In the genomic region with DNA sequence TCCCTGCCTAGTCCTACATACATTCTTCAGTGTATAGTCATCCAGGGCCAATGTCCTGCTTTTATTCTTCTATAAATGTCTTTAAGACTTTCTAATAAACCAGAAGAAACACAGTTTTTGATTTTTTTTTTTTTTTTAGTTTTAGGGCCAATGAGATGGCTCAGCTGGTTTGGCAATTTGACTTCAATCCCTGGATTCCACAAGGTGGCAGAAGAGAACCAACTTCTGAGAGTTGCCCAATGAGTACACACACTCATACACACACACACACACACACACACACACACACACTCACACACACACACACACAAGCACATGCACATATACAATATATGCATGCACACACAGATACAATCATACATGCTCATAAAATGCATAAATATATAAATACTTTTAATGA, we compare ENCODE assay signal across 12 mouse cellular contexts.
A peak's percentile ranks its signal among the peaks of the same experiment; 100 is the strongest.
DNase-seq lines count a peak whose midpoint lies in the region; ATAC-seq and TF ChIP-seq lines count a peak whose summit lies in the region.
"Had no signal": no experiment of that assay in that cellular context is flagged by ENCODE, and none has a peak within 500 bp of the region (broad histone marks: within the 10 kb centered on the region; RNA-seq: fewer than 3 reads in every experiment).

No protein-coding gene starts in this region.

- no peaks in the 10 kb centered on the region for H3K27me3 ChIP-seq in liver, postnatal 0 days (ENCODE audit: insufficient read depth, low read length)
- H3K27me3 ChIP-seq in liver, embryonic 12.5 days (replicated peaks) = no peaks in the 10 kb centered on the region
- no peaks in the 10 kb centered on the region for H3K27me3 ChIP-seq in midbrain, embryonic 16.5 days (ENCODE audit: control insufficient read depth, insufficient read depth, low read depth, low read length)
- H3K27me3 ChIP-seq: forebrain, embryonic 12.5 days; hindbrain, embryonic 15.5 days; liver, embryonic 15.5 days had no signal

- no peak for TF ChIP-seq EP300 in liver, postnatal 0 days (IDR thresholded peaks at IDR 0.05; ENCODE audit: low read depth)

- no peak overlapping the region for H3K4me3 ChIP-seq in liver, postnatal 0 days (ENCODE audit: low read depth, low read length)
- no peak overlapping the region for H3K4me3 ChIP-seq in liver, embryonic 12.5 days
- no peak overlapping the region for H3K4me3 ChIP-seq in midbrain, embryonic 16.5 days (ENCODE audit: low read depth, low read length)
- H3K4me3 ChIP-seq: forebrain, embryonic 12.5 days; hindbrain, embryonic 15.5 days; liver, embryonic 15.5 days had no signal

- H3K9ac ChIP-seq in liver, postnatal 0 days (replicated peaks) = no peak overlapping the region
- no peak overlapping the region for H3K9ac ChIP-seq in liver, embryonic 12.5 days
- no peak overlapping the region for H3K9ac ChIP-seq in midbrain, embryonic 16.5 days (ENCODE audit: low read depth, low read length)
- H3K9ac ChIP-seq: forebrain, embryonic 12.5 days; hindbrain, embryonic 15.5 days; liver, embryonic 15.5 days had no signal

- H3K9me3 ChIP-seq in liver, postnatal 0 days (ENCODE audit: low read length) = no peaks in the 10 kb centered on the region
- H3K9me3 ChIP-seq in liver, embryonic 12.5 days (replicated peaks) = no peaks in the 10 kb centered on the region
- no peaks in the 10 kb centered on the region for H3K9me3 ChIP-seq in midbrain, embryonic 16.5 days (replicated peaks; ENCODE audit: control insufficient read depth, low read length, poor library complexity, severe bottlenecking)
- H3K9me3 ChIP-seq: forebrain, embryonic 12.5 days; hindbrain, embryonic 15.5 days; liver, embryonic 15.5 days had no signal

- H3K36me3 ChIP-seq in liver, postnatal 0 days (replicated peaks; ENCODE audit: insufficient read depth, low read length) = no peaks in the 10 kb centered on the region
- no peaks in the 10 kb centered on the region for H3K36me3 ChIP-seq in liver, embryonic 12.5 days
- H3K36me3 ChIP-seq in midbrain, embryonic 16.5 days (ENCODE audit: control insufficient read depth, insufficient read depth, low read length) = no peaks in the 10 kb centered on the region
- H3K36me3 ChIP-seq: forebrain, embryonic 12.5 days; hindbrain, embryonic 15.5 days; liver, embryonic 15.5 days had no signal

- peak; percentile 47 for TF ChIP-seq CTCF in liver, postnatal 0 days (IDR thresholded peaks at IDR 0.05; ENCODE audit: low read depth)
- TF ChIP-seq CTCF in brain, embryonic 14.5 days (IDR thresholded peaks at IDR 0.05; ENCODE audit: borderline replicate concordance, extremely low read depth, insufficient read depth, insufficient read length) = peak; percentile 42; the same call in 1 of the 2 replicates

- no peak for ATAC-seq in liver, postnatal 0 days
- no peak for ATAC-seq in liver, embryonic 12.5 days
- no peak for ATAC-seq in midbrain, embryonic 16.5 days

- H3K4me2 ChIP-seq in liver, postnatal 0 days (ENCODE audit: low read depth, low read length) = no peak overlapping the region
- H3K4me2 ChIP-seq in liver, embryonic 12.5 days = no peak overlapping the region
- H3K4me2 ChIP-seq in midbrain, embryonic 16.5 days (ENCODE audit: low read length) = no peak overlapping the region
- H3K4me2 ChIP-seq: forebrain, embryonic 12.5 days; hindbrain, embryonic 15.5 days; liver, embryonic 15.5 days had no signal

- no peak for TF ChIP-seq POLR2A in brain, embryonic 14.5 days (IDR thresholded peaks at IDR 0.05; ENCODE audit: borderline replicate concordance, extremely low read depth, insufficient read depth, insufficient read length, poor library complexity, severe bottlenecking)

- intact Hi-C loops in heart, postnatal 25 days (cut with DNase I) = loop anchor here (5.0 kb wide), 2 partner anchors 252 to 337 kb away; partner anchors contain the start of gene Itga8

- H3K4me1 ChIP-seq in liver, postnatal 0 days (ENCODE audit: insufficient read depth) = no peaks in the 10 kb centered on the region
- H3K4me1 ChIP-seq in liver, embryonic 12.5 days = no peaks in the 10 kb centered on the region
- H3K4me1 ChIP-seq in midbrain, embryonic 16.5 days (ENCODE audit: control insufficient read depth, insufficient read depth, low read length) = peaks cover 2% of the 10 kb centered on the region; the same call in 1 of the 2 replicates
- H3K4me1 ChIP-seq: forebrain, embryonic 12.5 days; hindbrain, embryonic 15.5 days; liver, embryonic 15.5 days had no signal

- DNase-seq in heart, adult 11 months = peak; percentile 42
- DNase-seq in heart, postnatal 25 days (ENCODE audit: low spot score) = no peak
- DNase-seq in liver, postnatal 0 days = no peak
- peak; percentile 57 for DNase-seq in brain, embryonic 14.5 days (ENCODE audit: low read depth)
- peak; percentile 2 for DNase-seq in retina, adult 2 months (ENCODE audit: low read depth, low spot score)
- no peak for DNase-seq in cerebellum, adult 18-20 months
- DNase-seq: thymus, adult 2 months had no signal

- H3K27ac ChIP-seq in liver, postnatal 0 days (ENCODE audit: low read depth) = no peak overlapping the region
- H3K27ac ChIP-seq in liver, embryonic 12.5 days = no peak overlapping the region
- no peak overlapping the region for H3K27ac ChIP-seq in midbrain, embryonic 16.5 days (ENCODE audit: low read length)
- H3K27ac ChIP-seq: forebrain, embryonic 12.5 days; hindbrain, embryonic 15.5 days; liver, embryonic 15.5 days had no signal

Comparison
In these comparisons a context has a peak if more than half of its experiments do, and no peak if none do; other contexts are left out.
1. DNase-seq: peak in heart, adult 11 months (single experiment), brain, embryonic 14.5 days (single experiment) and retina, adult 2 months (single experiment); none in heart, postnatal 25 days (single experiment), liver, postnatal 0 days (single experiment) and cerebellum, adult 18-20 months (0 of 2).